Mouse (Mus musculus): Measurements from ENCODE around the gene Prrx1.

GRCm38 (mm10) chr1:163311861-163312811 lies 1.4 kb downstream of the Prrx1 start:
- TF ChIP-seq CTCF (IDR thresholded peaks at IDR 0.05; ENCODE audit: control insufficient read depth, insufficient read depth, low read length) (no peak), POLR2A (IDR thresholded peaks at IDR 0.05; ENCODE audit: borderline replicate concordance, control insufficient read depth, low read depth, low read length) (no peak)
